Mouse (Mus musculus) retina, postnatal 1 day (tissue): ENCODE measurements at regions not wholly inside any gene's neighbourhood (a gene's known extent, or its start where the extent isn't known, plus 50 kb on each side); places are given as distances from the start of the nearest gene placed in this dataset.

ENCODE experiments used
- DNase-seq: peaks from one replicate; pipeline ENCODE4 v3.0.0-alpha.2; 2012

GRCm38 (mm10) chr7:34484908-34485598 is 91.9 kb upstream of the Lsm14a start:
- no peak for DNase-seq

DNA sequence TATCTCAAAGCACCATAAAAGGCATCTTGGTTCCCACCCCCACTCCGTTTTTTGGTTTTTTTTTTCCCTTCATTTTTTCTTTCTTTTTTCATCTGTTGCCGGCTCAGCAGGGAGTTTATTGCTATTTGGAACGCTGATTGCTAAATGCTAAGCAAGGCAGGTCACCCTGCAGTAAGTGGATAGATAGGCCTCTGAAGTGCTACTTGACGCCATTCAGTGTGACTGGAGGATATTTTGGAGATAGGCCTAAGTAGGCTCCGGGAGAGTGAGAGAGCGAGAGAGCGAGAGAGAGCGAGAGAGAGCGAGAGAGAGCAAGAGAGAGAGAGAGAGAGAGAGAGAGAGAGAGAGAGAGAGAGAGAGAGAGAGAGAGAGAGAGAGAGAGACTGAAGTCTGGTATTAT is 90.3 kb upstream of the Lsm14a start:
- DNase-seq: no peak

- DNase-seq: no peak
Measured at GRCm38 (mm10) chr7:34480771-34481170, 87.7 kb upstream of the Lsm14a start.

DNA sequence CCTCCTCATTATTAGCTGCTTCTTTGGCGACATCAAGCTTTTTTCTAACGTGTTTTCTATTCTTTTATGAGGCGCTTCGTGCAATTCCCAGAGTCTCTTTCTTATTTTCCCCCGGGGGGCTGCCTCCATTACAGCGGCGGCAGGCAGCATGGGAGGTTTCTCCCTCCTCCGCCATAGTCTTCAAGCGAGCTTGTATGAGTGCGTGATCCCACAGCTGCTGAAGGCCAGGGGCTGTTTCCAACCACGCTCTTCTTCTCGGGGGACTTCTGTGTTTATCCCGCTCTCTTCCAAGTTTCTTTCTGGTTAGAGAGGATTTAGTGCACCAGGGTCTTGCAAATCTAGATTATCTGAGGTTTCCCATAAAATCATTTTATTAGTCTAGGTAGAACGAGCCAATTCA is 77.9 kb upstream of the Lsm14a start:
- DNase-seq: peak; percentile 29

DNA sequence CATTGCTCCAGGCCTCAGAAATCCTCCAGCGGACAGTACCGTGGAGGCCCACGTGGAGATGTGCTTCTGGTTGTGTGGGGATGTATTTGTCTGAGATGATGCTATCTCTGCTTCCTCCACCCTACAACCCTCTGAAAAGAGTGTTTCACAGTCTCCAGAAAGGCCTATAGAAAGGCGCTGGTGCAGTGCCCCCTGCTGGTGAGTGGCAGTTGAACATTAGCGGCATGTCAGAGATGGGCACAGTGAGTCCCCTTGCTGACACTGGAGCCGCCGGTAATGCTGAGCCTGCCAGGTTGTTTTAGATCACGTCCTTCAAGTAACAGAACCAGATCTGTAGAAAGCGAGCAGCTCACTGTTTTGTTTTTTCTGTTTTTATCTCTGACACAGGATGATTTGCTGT is 69.0 kb upstream of the Lsm14a start:
- DNase-seq: peak; percentile 78

DNA sequence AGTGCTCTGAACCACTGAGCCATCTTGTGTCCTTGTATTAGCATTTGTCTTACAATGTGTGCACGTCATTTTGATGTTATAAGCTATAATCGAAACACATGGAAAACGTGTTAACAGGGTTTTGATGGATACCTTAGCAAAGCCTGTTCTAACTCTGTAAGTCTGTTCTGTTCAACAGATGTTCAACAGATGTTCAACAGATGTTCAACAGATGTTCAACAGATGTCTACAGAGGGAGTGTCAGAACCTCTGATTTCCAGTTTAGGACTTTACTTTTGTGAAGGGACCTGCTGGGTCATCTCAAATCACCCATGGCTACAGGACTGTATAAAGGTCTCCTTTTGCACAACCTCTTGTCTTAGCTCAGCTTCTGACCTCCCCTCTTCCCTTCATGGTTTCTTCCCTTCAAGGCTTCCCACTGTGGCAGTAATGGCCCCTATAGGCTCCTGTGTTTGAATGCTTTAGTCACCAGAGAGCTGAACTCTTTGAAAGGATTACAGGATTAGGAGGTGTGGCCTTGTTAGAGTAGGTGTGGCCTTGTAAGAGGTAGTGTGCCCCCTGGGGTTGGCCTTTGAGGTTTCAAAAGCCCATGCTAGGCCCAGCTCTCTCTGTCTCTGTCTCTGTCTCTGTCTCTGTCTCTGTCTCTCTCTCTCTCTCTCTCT is 66.8 kb upstream of the Lsm14a start:
- DNase-seq: peak; percentile 25

DNA sequence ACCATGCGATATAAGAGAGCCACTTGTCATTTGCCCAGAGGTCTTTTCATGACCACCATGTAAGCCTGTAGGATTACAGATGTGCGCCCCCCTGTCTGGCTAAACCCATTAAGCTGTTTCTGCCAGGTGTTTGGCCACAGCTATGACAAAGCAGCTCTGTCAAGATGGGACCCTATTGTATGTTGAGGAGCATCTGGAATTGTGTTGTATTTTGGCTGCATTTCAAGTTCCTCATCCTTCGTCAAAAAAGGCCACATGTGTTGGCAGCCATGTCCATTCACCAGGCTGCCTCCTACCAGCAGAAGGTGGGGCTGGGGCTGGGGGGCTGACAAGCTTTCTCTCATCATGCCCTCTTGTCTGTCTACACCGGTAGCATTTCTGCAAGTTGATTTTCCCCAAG is 65.7 kb upstream of the Lsm14a start:
- no peak for DNase-seq

DNA sequence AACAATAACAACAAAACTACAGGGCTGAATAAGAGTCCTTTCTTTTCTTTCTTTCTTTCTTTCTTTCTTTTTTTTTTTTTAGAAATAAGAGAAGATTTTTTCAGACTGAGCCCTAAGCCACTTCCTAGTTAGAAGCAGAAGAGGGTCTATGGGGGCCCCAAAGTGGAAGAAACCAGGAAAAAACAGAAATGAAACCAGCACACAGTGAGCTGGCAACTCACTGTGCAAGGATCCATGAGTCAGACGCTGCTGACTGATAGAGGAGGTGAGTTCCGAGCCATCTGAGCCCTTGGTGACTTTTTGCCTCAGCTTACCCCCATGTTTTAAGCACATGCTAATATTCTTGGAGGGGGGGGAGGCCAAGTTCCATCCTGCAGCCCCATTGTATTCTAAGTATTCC is 55.2 kb upstream of the Lsm14a start:
- no peak for DNase-seq

GRCm38 (mm10) chr7:34444263-34444662 is 51.1 kb upstream of the Lsm14a start:
- peak; percentile 11 for DNase-seq
